Mouse (Mus musculus) cerebellum, postnatal 10 days (tissue): ENCODE measurements at regions not wholly inside any gene's neighbourhood (a gene's known extent, or its start where the extent isn't known, plus 50 kb on each side); places are given as distances from the start of the nearest gene placed in this dataset.

Experiments
- DNase-seq, 2 experiments: peaks; one replicate each; pipeline ENCODE4 v3.0.0; 2021; ENCODE audit warnings: mixed read lengths in 2 of 2

DNA sequence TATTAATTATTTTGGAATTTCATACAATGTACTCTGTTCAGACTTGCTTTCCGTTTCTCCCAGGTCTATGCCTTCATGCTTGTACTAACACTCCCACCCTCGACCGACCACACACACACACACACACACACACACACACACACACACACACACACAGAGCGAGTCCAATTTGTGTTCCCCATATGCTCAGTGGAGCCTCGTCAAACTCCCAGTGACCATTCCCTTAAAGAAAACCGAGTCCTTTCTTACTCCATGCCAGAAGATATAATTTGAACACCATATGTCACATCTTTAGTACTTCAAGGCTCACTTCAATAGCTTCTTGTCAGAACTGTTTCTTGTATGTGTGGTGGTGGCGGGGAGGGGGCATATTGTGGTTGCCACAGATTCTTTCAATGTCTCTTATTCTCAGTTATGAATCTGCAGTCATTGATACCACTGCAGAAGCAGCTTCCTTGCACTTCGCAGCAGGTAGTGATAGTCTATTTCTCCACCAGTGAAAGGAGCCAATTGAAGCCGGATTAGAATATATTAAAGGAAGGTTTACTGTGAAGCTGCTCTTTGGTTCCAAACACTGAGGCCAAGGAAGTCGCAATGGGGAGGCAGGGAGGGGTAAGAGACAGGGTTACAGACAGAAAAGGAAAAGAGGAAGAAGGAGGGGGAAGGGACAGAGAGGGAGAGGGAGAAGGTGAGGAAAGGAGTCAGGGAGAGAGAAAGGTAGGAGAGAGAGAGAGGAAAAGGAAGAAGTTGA lies 672.3 kb downstream of the Vgll3 start:
- peak; percentile 28 to 53 for DNase-seq

DNA sequence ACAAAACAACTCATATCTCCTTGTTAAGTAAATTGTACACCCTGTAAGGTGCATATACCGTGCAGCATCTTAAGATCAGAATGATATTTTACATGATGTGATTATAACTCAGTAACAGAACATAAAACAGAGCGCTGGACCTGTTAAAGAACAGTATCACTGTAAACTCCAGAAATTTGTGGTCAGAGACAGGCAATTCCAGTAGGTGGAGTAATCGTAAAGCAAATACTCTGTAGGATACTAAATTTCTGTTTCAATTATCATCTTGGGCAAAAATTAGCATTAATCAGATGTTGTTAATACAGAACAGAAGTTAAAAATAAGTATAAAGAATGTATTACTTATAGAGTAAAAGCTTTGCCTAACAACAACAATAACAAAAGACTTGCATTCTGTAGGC lies 680.5 kb downstream of the Vgll3 start:
- peak; percentile 14 to 43 for DNase-seq
